Mouse (Mus musculus) heart, postnatal 0 days (tissue): Measurements from ENCODE around the gene Ppcs. TPM values are rescaled to one million over a fixed set of nuclear protein-coding genes. Genes with fewer than 3 reads are reported as not detected.
A peak's percentile ranks its signal among the peaks of the same experiment; 100 is the strongest.

Source experiments
- ATAC-seq: fragments of 200-750 bp; cut with Nextera tagmentation; 2 replicates; pipeline ENCODE4 v1.8.0; 2017; ENCODE audit warnings: low read depth, moderate number of reproducible peaks, moderate library complexity; ENCODE audit not compliant: insufficient read depth
- DNase-seq: peaks from one replicate; pipeline ENCODE4 v3.0.0-alpha.2; 2016; ENCODE audit warnings: low spot score
- H3K27ac ChIP-seq: fragments of 300-500 bp; sonication (generic); 2 replicates; pipeline ENCODE4 v1.5.1; 2014; ENCODE audit warnings: low read depth, mild to moderate bottlenecking
- H3K27me3 ChIP-seq: fragments of 300-500 bp; sonication (generic); 2 replicates; pipeline ENCODE4 v1.6.1; 2014; ENCODE audit warnings: low read length, mixed read lengths; ENCODE audit not compliant: control insufficient read depth, insufficient read depth
- H3K36me3 ChIP-seq: fragments of 300-500 bp; sonication (generic); replicated peaks from 2 replicates; pipeline ENCODE4 v1.6.1; 2014; ENCODE audit warnings: low read length, mixed read lengths; ENCODE audit not compliant: control insufficient read depth, insufficient read depth
- H3K4me1 ChIP-seq: fragments of 300-500 bp; sonication (generic); 2 replicates; pipeline ENCODE4 v1.6.1; 2014; ENCODE audit warnings: antibody characterized with exemption; ENCODE audit not compliant: control insufficient read depth, insufficient read depth
- H3K4me2 ChIP-seq: fragments of 300-500 bp; sonication (generic); 2 replicates; pipeline ENCODE4 v1.6.1; 2014; ENCODE audit warnings: low read depth, mild to moderate bottlenecking, low read length, moderate library complexity
- H3K4me3 ChIP-seq: fragments of 300-500 bp; sonication (generic); 2 replicates; pipeline ENCODE4 v1.5.1; 2014; ENCODE audit warnings: low read depth, low read length
- H3K9ac ChIP-seq: fragments of 300-500 bp; sonication (generic); replicated peaks from 2 replicates; pipeline ENCODE4 v1.6.1; 2014; ENCODE audit warnings: low read depth, low read length, mixed read lengths
- H3K9me3 ChIP-seq: fragments of 300-500 bp; sonication (generic); replicated peaks from 2 replicates; pipeline ENCODE4 v1.6.1; 2016; ENCODE audit warnings: low read length; ENCODE audit not compliant: control insufficient read depth
- CTCF ChIP-seq: IDR thresholded peaks from 2 replicates; pipeline ENCODE4 v1.5.1; 2016; ENCODE audit warnings: antibody characterized with exemption, control low read depth, low read depth
- EP300 ChIP-seq: IDR thresholded peaks from 2 replicates; pipeline ENCODE4 v1.6.1; 2016; ENCODE audit warnings: antibody characterized with exemption, low read depth
- WGBS: fragments of 180-500 bp; shearing (Covaris S2); extraction: QIAGEN DNeasy Blood & Tissue Kit; methylation state at CpG from one replicate; pipeline ENCODE4 v1.1.7; 2014; 5-methylcytosine and 5-hydroxymethylcytosine counted together
- polyA plus RNA-seq: library from polyadenylated mRNA; unstranded; fragments of >200 nt; fragmentation: Nextera tagmentation; extraction: Ambion mirVana; gene quantifications from 2 replicates; pipeline ENCODE4 v1.2.1, GENCODE M21; 2015
- total RNA-seq: library from RNA; depleted of rRNA; stranded (reverse); fragments of >200 nt; gene quantifications from 2 replicates; pipeline ENCODE4 v1.2.3, GENCODE M21; 2014; ENCODE audit warnings: low replicate concordance

Ppcs gene
- total and polyA plus RNA-seq, 2 experiments from 2014 or later: 22.5 to 40.0 TPM

- Histone ChIP-seq H3K27ac (no peak overlapping the region), H3K4me2 (no peak overlapping the region), H3K36me3 (no peaks in the 10 kb centered on the region), H3K4me3 (no peak overlapping the region), H3K9ac (no peak overlapping the region), H3K4me1 (no peaks in the 10 kb centered on the region), H3K27me3 (no peaks in the 10 kb centered on the region), H3K9me3 (peaks cover 8% of the 10 kb centered on the region)
- 87% methylated on average over 2 of the region's 2 CpGs for WGBS
- TF ChIP-seq CTCF (no peak), EP300 (no peak)
- DNase-seq: no peak
- no peak for ATAC-seq
Measured at GRCm38 (mm10) chr4:119437936-119438335, 15.7 kb upstream of the Ppcs start.

GRCm38 (mm10) chr4:119430678-119431077 is 8.5 kb upstream of the Ppcs start:
- TF ChIP-seq CTCF: peak; percentile 66
- TF ChIP-seq EP300: no peak
- ATAC-seq: peak; percentile 73
- Histone ChIP-seq H3K27ac (no peak overlapping the region), H3K36me3 (no peaks in the 10 kb centered on the region), H3K4me2 (no peak overlapping the region), H3K9me3 (peaks cover 3% of the 10 kb centered on the region; the same call in 1 of the 2 replicates), H3K4me3 (no peak overlapping the region), H3K9ac (no peak overlapping the region), H3K27me3 (no peaks in the 10 kb centered on the region), H3K4me1 (no peaks in the 10 kb centered on the region)
- peak; percentile 31 for DNase-seq
- WGBS: 23% methylated on average over 5 of the region's 5 CpGs

- H3K9ac ChIP-seq: no peak overlapping the region
- 53% methylated on average over 2 of the region's 2 CpGs for WGBS
- no peak overlapping the region for H3K27ac ChIP-seq
- DNase-seq: no peak
- H3K4me3 ChIP-seq: no peak overlapping the region
- ATAC-seq: no peak
- no peaks in the 10 kb centered on the region for H3K27me3 ChIP-seq
- no peak overlapping the region for H3K4me2 ChIP-seq
- H3K9me3 ChIP-seq: no peaks in the 10 kb centered on the region
- TF ChIP-seq CTCF (no peak), EP300 (no peak)
- no peaks in the 10 kb centered on the region for H3K36me3 ChIP-seq
- peaks cover 6% of the 10 kb centered on the region for H3K4me1 ChIP-seq
Measured at GRCm38 (mm10) chr4:119427680-119428079, 5.5 kb upstream of the Ppcs start.

GRCm38 (mm10) chr4:119425601-119426000 is 3.4 kb upstream of the Ppcs start:
- Histone ChIP-seq H3K9me3 (no peaks in the 10 kb centered on the region), H3K4me3 (no peak overlapping the region), H3K27me3 (no peaks in the 10 kb centered on the region), H3K27ac (no peak overlapping the region), H3K4me1 (peaks cover 15% of the 10 kb centered on the region), H3K4me2 (no peak overlapping the region), H3K36me3 (no peaks in the 10 kb centered on the region), H3K9ac (no peak overlapping the region)
- ATAC-seq (no peak), DNase-seq (no peak)
- no peak for TF ChIP-seq CTCF
- TF ChIP-seq EP300: no peak
- WGBS: 43% methylated on average over 2 of the region's 2 CpGs

- H3K4me1 ChIP-seq: peaks cover 15% of the 10 kb centered on the region
- no peak overlapping the region for H3K4me3 ChIP-seq
- ATAC-seq (no peak), DNase-seq (no peak)
- no peak overlapping the region for H3K4me2 ChIP-seq
- H3K9ac ChIP-seq: no peak overlapping the region
- no peaks in the 10 kb centered on the region for H3K9me3 ChIP-seq
- TF ChIP-seq EP300 (no peak), CTCF (no peak)
- 58% methylated on average over 2 of the region's 2 CpGs for WGBS
- no peaks in the 10 kb centered on the region for H3K36me3 ChIP-seq
- no peak overlapping the region for H3K27ac ChIP-seq
- H3K27me3 ChIP-seq: no peaks in the 10 kb centered on the region
Measured at GRCm38 (mm10) chr4:119425077-119425476, 2.9 kb upstream of the Ppcs start.

GRCm38 (mm10) chr4:119421921-119422293 is 313 bp downstream of the Ppcs start:
- Histone ChIP-seq H3K27me3 (no peaks in the 10 kb centered on the region), H3K4me3 (peak overlapping the region; percentile 70), H3K4me2 (peak overlapping the region; percentile 67), H3K4me1 (peaks cover 16% of the 10 kb centered on the region), H3K36me3 (no peaks in the 10 kb centered on the region; the same call in 1 of the 2 replicates), H3K9me3 (no peaks in the 10 kb centered on the region), H3K9ac (peak overlapping the region; percentile 57), H3K27ac (peak overlapping the region; percentile 90)
- TF ChIP-seq CTCF (no peak), EP300 (no peak)
- no peak for DNase-seq
- peak; percentile 29 for ATAC-seq
- 0% methylated on average over 31 of the region's 31 CpGs for WGBS
